Mouse (Mus musculus): ENCODE measurements around the gene Cog1. TPM values are rescaled to one million over a fixed set of nuclear protein-coding genes. Genes with fewer than 3 reads are reported as not detected.

The Cog1 gene
- polyA plus RNA-seq, 1 experiment from 2014 or later: 19.6 TPM

DNA sequence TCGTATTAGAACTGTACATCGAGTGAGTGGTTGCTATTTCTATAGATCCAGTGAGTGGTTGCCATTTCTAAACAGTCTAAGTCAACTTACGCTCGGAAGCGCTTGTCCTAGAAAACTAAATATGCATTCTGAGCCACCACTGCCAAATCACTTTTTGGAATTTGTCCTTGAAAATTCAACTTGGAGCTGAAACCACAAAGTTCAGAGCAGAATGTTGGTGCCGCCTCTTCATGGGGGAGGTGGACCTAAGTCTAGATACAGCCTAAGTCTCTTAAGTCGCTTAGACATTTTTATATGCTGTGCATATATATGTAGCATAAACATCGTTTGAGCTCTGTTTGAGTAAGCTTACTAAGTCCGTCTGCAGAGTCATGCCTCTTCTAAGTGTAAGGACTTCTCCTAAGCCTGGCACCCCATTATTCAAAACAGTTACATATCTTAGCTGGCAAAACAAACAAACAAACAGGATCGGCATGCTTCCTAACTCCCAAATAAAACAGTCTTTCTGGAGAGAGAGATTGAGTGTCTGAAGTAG is 37.8 kb upstream of the Cog1 start:
- Histone ChIP-seq H3K4me2 (replicated peaks; ENCODE audit: low read depth) (no peak overlapping the region), H3K27ac (ENCODE audit: low read depth, low read length) (no peak overlapping the region), H3K27me3 (replicated peaks; ENCODE audit: control insufficient read depth, insufficient read depth, low read length) (no peaks in the 10 kb centered on the region), H3K4me3 (ENCODE audit: low read depth, low read length) (no peak overlapping the region), H3K9me3 (ENCODE audit: control insufficient read depth) (no peaks in the 10 kb centered on the region), H3K9ac (ENCODE audit: low read depth, low read length) (no peak overlapping the region), H3K4me1 (replicated peaks; ENCODE audit: control insufficient read depth, insufficient read depth, low read length) (no peaks in the 10 kb centered on the region), H3K36me3 (ENCODE audit: control insufficient read depth, insufficient read depth) (no peaks in the 10 kb centered on the region)
- TF ChIP-seq CTCF (IDR thresholded peaks at IDR 0.05; ENCODE audit: low read depth): no peak
- WGBS: 78% methylated on average over 10 of the region's 10 CpGs
- ATAC-seq: no peak

DNA sequence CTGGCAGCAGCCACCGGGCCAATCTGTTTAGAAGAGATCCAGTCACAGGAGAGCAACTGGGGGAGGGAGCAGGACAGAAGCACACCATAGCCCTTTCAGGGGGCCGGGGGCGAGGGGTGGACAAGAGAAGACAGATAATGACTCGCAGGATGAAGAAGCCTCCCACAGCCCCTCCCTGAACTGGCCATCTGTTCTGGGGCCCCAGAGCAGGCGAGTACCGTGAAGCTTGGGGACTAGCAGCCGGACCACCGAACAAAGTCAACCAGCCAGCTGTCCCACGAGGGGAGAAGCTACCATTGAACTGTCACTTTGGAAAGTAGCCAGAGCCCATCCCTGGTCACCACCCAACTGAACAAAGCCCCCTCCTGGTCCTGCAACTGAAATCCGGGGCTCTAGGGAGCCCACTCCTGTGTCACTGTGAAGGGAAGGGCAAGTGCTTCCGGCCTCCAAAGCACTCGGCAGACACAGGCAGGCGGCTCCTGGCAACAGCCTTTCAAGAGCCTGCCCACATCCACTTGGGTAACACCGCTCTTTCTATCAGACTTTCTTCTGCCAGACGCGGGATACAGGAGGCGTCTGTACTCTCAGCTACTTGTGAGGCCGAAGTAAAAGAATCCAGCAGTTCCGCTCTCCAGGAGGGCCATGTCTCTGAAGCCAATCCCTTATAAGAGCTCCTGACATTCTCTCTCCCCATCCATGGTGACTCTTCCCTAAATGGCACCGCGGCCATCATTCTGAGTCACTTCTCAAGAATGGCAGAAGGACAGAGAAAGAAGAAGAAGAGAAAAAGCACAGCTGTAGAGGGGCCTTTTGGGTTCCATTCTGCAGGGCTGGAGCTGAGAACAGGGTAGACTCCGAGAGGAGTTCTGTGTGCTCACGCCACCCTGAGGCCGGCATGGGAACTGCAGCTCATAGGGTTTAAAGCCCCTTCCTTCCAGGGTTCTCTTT is 37.0 kb upstream of the Cog1 start:
- no peak overlapping the region for H3K9ac ChIP-seq (ENCODE audit: low read depth, low read length)
- no peak overlapping the region for H3K4me3 ChIP-seq (ENCODE audit: low read depth, low read length)
- no peaks in the 10 kb centered on the region for H3K4me1 ChIP-seq (replicated peaks; ENCODE audit: control insufficient read depth, insufficient read depth, low read length)
- TF ChIP-seq CTCF (IDR thresholded peaks at IDR 0.05; ENCODE audit: low read depth): peak; percentile 78
- ATAC-seq: no peak
- no peaks in the 10 kb centered on the region for H3K27me3 ChIP-seq (replicated peaks; ENCODE audit: control insufficient read depth, insufficient read depth, low read length)
- H3K27ac ChIP-seq (ENCODE audit: low read depth, low read length): no peak overlapping the region; the same call in 1 of the 2 replicates
- H3K4me2 ChIP-seq (replicated peaks; ENCODE audit: low read depth): peak overlapping the region; percentile 37
- no peaks in the 10 kb centered on the region for H3K36me3 ChIP-seq (ENCODE audit: control insufficient read depth, insufficient read depth)
- WGBS: 31% methylated on average over 24 of the region's 24 CpGs
- no peaks in the 10 kb centered on the region for H3K9me3 ChIP-seq (ENCODE audit: control insufficient read depth)

DNA sequence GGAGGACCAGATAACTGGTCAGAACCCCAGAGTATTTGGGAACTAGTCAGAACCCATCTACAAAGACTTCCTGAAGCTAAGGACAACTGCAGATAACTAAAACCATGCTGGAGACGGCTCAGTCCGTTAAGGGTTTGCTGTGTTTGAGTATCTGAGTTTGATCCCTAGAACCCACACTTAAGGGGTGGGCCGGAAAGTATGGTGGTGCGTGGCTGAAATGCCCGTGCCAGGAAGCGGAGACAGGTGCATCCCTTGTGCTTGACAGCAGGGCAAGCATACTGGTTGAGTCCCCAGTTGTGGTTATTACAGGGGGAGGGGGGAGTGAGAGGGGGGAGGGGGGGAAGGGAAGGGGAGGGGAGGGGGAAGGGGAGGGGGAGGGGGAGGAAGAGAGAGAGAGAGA is 34.5 kb upstream of the Cog1 start:
- Histone ChIP-seq H3K27ac (ENCODE audit: low read depth, low read length) (no peak overlapping the region), H3K4me3 (ENCODE audit: low read depth, low read length) (no peak overlapping the region), H3K4me1 (replicated peaks; ENCODE audit: control insufficient read depth, insufficient read depth, low read length) (0 out of 2 replicates have a peak, but pooled peaks cover 6% of the 10 kb centered on the region), H3K4me2 (replicated peaks; ENCODE audit: low read depth) (no peak overlapping the region), H3K36me3 (ENCODE audit: control insufficient read depth, insufficient read depth) (no peaks in the 10 kb centered on the region), H3K27me3 (replicated peaks; ENCODE audit: control insufficient read depth, insufficient read depth, low read length) (peaks cover 10% of the 10 kb centered on the region), H3K9ac (ENCODE audit: low read depth, low read length) (no peak overlapping the region), H3K9me3 (ENCODE audit: control insufficient read depth) (no peaks in the 10 kb centered on the region)
- no peak for TF ChIP-seq CTCF (IDR thresholded peaks at IDR 0.05; ENCODE audit: low read depth)
- no peak for ATAC-seq
- 80% methylated on average over 6 of the region's 6 CpGs for WGBS

DNA sequence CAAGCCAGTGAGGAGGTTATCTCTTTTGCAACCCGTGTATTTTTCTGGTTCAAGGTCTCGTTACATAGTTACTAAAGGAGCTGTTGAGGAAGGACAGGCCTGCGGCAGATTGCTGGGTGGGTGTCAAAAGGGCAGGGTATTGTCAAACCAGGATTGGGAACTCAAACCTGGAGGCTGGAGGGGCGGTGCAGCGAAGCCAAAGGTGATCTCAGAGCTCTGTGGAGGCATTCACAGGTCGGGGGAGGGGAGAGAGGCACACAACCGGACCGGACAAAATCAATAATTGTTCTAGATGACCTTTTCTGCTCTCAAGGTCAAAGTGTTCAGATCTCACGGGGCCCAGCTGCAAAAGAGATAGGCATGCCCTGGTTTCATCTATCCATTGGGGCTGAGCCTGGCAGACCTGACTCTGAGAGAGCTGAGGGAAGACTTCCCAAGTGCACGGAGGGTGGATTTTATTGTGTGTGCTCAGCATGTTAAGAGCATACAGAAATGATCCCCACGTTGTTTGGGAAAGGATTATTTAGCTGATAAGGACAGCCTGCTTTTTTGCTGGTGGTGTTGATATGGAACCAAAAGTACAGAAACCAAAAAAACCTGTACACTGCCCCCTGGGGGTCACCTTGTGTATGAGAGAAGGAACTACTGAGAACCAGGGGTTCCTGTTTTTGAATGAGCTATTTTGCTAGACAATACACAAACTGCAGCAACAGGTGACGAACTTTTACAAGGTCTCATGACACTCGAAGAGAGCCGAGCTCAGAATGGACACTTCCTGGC is 31.6 kb upstream of the Cog1 start:
- H3K27ac ChIP-seq (ENCODE audit: low read depth, low read length): no peak overlapping the region
- 0 out of 2 replicates have a peak, but pooled peaks have one; percentile 34 for ATAC-seq
- peak; percentile 69 for TF ChIP-seq CTCF (IDR thresholded peaks at IDR 0.05; ENCODE audit: low read depth)
- H3K4me2 ChIP-seq (replicated peaks; ENCODE audit: low read depth): peak overlapping the region; percentile 83; the same call in 1 of the 2 replicates
- no peaks in the 10 kb centered on the region for H3K9me3 ChIP-seq (ENCODE audit: control insufficient read depth)
- WGBS: 30% methylated on average over 14 of the region's 14 CpGs
- H3K36me3 ChIP-seq (ENCODE audit: control insufficient read depth, insufficient read depth): no peaks in the 10 kb centered on the region
- H3K9ac ChIP-seq (ENCODE audit: low read depth, low read length): no peak overlapping the region
- H3K4me1 ChIP-seq (replicated peaks; ENCODE audit: control insufficient read depth, insufficient read depth, low read length): 0 out of 2 replicates have a peak, but pooled peaks cover 7% of the 10 kb centered on the region
- peaks cover 32% of the 10 kb centered on the region for H3K27me3 ChIP-seq (replicated peaks; ENCODE audit: control insufficient read depth, insufficient read depth, low read length)
- 0 out of 2 replicates have a peak overlapping the region, but pooled peaks have one; percentile 2 for H3K4me3 ChIP-seq (ENCODE audit: low read depth, low read length)

DNA sequence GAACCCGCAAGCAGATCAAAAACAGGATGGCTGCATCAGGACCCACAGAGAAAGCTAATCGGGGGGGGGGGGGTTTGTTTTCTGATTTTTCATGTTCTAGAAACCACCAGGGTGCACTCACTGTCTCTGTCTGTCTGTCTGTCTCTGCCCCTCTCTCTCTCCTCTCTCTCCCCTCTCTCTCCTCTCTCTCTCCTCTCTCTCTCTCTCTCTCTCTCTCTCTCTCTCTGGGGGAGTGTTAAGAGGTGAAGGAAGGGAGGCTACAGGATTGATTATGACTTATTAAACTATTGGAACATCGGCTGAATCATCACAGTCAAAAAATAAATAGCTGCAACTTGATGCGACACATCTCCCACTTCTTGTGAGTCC is 30.7 kb upstream of the Cog1 start:
- peak overlapping the region; percentile 83 for H3K4me2 ChIP-seq (replicated peaks; ENCODE audit: low read depth)
- H3K4me3 ChIP-seq (ENCODE audit: low read depth, low read length): peak overlapping the region; percentile 43
- no peak overlapping the region for H3K9ac ChIP-seq (ENCODE audit: low read depth, low read length)
- 24% methylated on average over 4 of the region's 4 CpGs for WGBS
- H3K27me3 ChIP-seq (replicated peaks; ENCODE audit: control insufficient read depth, insufficient read depth, low read length): peaks cover 32% of the 10 kb centered on the region
- no peak for TF ChIP-seq CTCF (IDR thresholded peaks at IDR 0.05; ENCODE audit: low read depth)
- no peaks in the 10 kb centered on the region for H3K9me3 ChIP-seq (ENCODE audit: control insufficient read depth)
- H3K36me3 ChIP-seq (ENCODE audit: control insufficient read depth, insufficient read depth): no peaks in the 10 kb centered on the region
- no peak overlapping the region for H3K27ac ChIP-seq (ENCODE audit: low read depth, low read length)
- no peak for ATAC-seq
- 0 out of 2 replicates have a peak, but pooled peaks cover 7% of the 10 kb centered on the region for H3K4me1 ChIP-seq (replicated peaks; ENCODE audit: control insufficient read depth, insufficient read depth, low read length)

Data from intestine, postnatal 0 days (tissue).